Mouse (Mus musculus) cerebellum, adult 2 months (tissue): ENCODE measurements at regions not wholly inside any gene's neighbourhood (a gene's known extent, or its start where the extent isn't known, plus 50 kb on each side); places are given as distances from the start of the nearest gene placed in this dataset.

Source experiments
- CTCF ChIP-seq: fragments of 200-500 bp; IDR thresholded peaks from 2 replicates; pipeline ENCODE4 v1.5.1; 2011; ENCODE audit warnings: low read depth, mild to moderate bottlenecking, control low read depth, low read length, moderate library complexity, borderline replicate concordance; ENCODE audit not compliant: insufficient read depth
- POLR2A ChIP-seq: fragments of 200-500 bp; IDR thresholded peaks from 2 replicates; pipeline ENCODE4 v1.6.1; 2011; ENCODE audit warnings: low read length, control low read depth, borderline replicate concordance; ENCODE audit not compliant: insufficient read depth

- TF ChIP-seq CTCF (no peak), POLR2A (no peak)
Measured at GRCm38 (mm10) chr5:18457771-18458170, 97.6 kb upstream of the Gnai1 start.
